Mouse (Mus musculus) adipocyte (in vitro differentiated cells): ENCODE measurements at regions not wholly inside any gene's neighbourhood (a gene's known extent, or its start where the extent isn't known, plus 50 kb on each side); places are given as distances from the start of the nearest gene placed in this dataset.
A peak's percentile ranks its signal among the peaks of the same experiment; 100 is the strongest.

Experiments
- DNase-seq: peaks from one replicate; pipeline ENCODE4 v3.0.0-alpha.2; 2016; ENCODE audit warnings: low spot score

GRCm38 (mm10) chr2:114260397-114261071 lies 59.3 kb upstream of the Zfp770 start:
- DNase-seq = peak; percentile 88

GRCm38 (mm10) chr2:114259539-114259938 lies 58.3 kb upstream of the Zfp770 start:
- DNase-seq = no peak
